Mouse (Mus musculus) limb, embryonic 13.5 days (tissue): Measurements from ENCODE around the gene Wwc1. TPM values are rescaled to one million over a fixed set of nuclear protein-coding genes. Genes with fewer than 3 reads are reported as not detected.

Experiments
- ATAC-seq: fragments of 200-750 bp; cut with Nextera tagmentation; 2 replicates; pipeline ENCODE4 v1.8.0; 2017; ENCODE audit warnings: low read depth, moderate number of reproducible peaks, moderate TSS enrichment; ENCODE audit not compliant: low FRiP score
- H3K27ac ChIP-seq: fragments of 300-500 bp; sonication (generic); 2 replicates; pipeline ENCODE4 v1.5.1; 2015; ENCODE audit warnings: inconsistent platforms, mild to moderate bottlenecking, moderate library complexity
- H3K27me3 ChIP-seq: fragments of 300-500 bp; sonication (generic); 2 replicates; pipeline ENCODE4 v1.6.1; 2015; ENCODE audit warnings: mild to moderate bottlenecking, inconsistent platforms
- H3K36me3 ChIP-seq: fragments of 300-500 bp; sonication (generic); 2 replicates; pipeline ENCODE4 v1.6.1; 2015; ENCODE audit warnings: inconsistent platforms, mild to moderate bottlenecking, moderate library complexity
- H3K4me1 ChIP-seq: fragments of 300-500 bp; sonication (generic); 2 replicates; pipeline ENCODE4 v1.6.1; 2015; ENCODE audit warnings: inconsistent platforms
- H3K4me2 ChIP-seq: fragments of 300-500 bp; sonication (generic); replicated peaks from 2 replicates; pipeline ENCODE4 v1.6.1; 2015; ENCODE audit warnings: inconsistent platforms, mild to moderate bottlenecking, moderate library complexity
- H3K4me3 ChIP-seq: fragments of 300-500 bp; sonication (generic); 2 replicates; pipeline ENCODE4 v1.5.1; 2015; ENCODE audit warnings: moderate library complexity, mild to moderate bottlenecking, inconsistent platforms
- H3K9ac ChIP-seq: fragments of 300-500 bp; sonication (generic); 2 replicates; pipeline ENCODE4 v1.6.1; 2015; ENCODE audit warnings: mild to moderate bottlenecking, inconsistent platforms
- H3K9me3 ChIP-seq: fragments of 300-500 bp; sonication (generic); 2 replicates; pipeline ENCODE4 v1.6.1; 2016; ENCODE audit warnings: inconsistent platforms
- WGBS: fragments of 180-500 bp; shearing (Covaris S2); methylation state at CpG from one replicate; pipeline ENCODE4 v1.1.7; 2015; 5-methylcytosine and 5-hydroxymethylcytosine counted together
- polyA plus RNA-seq: library from polyadenylated mRNA; unstranded; fragments of >200 nt; fragmentation: Nextera tagmentation; extraction: Ambion mirVana; gene quantifications from 2 replicates; pipeline ENCODE4 v1.2.1, GENCODE M21; 2015

The Wwc1 gene
- polyA plus RNA-seq, 1 experiment from 2014 or later, result 4.6 TPM

GRCm38 (mm10) chr11:35838345-35839338 is 141.7 kb downstream of the Wwc1 start:
- Histone ChIP-seq H3K27ac (0 out of 2 replicates have a peak overlapping the region, but pooled peaks have one; percentile 15), H3K4me3 (peak overlapping the region; percentile 43), H3K9ac (peak overlapping the region; percentile 57), H3K9me3 (no peaks in the 10 kb centered on the region), H3K36me3 (no peaks in the 10 kb centered on the region; the same call in 1 of the 2 replicates), H3K27me3 (no peaks in the 10 kb centered on the region), H3K4me1 (peaks cover 4% of the 10 kb centered on the region), H3K4me2 (peak overlapping the region; percentile 66)
- 16% methylated on average over 28 of the region's 28 CpGs for WGBS
- peak; percentile 85 for ATAC-seq

- Histone ChIP-seq H3K27ac (no peak overlapping the region), H3K27me3 (no peaks in the 10 kb centered on the region), H3K4me2 (peak overlapping the region; percentile 66), H3K36me3 (0 out of 2 replicates have a peak, but pooled peaks cover under 1% of the 10 kb centered on the region), H3K9me3 (no peaks in the 10 kb centered on the region), H3K9ac (no peak overlapping the region), H3K4me3 (no peak overlapping the region), H3K4me1 (peaks cover 13% of the 10 kb centered on the region)
- no peak for ATAC-seq
- 77% methylated on average over 5 of the region's 5 CpGs for WGBS
Observed at GRCm38 (mm10) chr11:35837156-35838126, 142.9 kb downstream of the Wwc1 start.

GRCm38 (mm10) chr11:35834022-35834760 is 146.1 kb downstream of the Wwc1 start, which contains the start of gene Rars:
Gene Rars, minus strand, starts transcription at chr11:35834506.
- Histone ChIP-seq H3K9ac (peak within 1 kb of the TSS; percentile 91), H3K27me3 (no peaks in the 10 kb centered on the region), H3K4me2 (peak within 1 kb of the TSS; percentile 72), H3K9me3 (no peaks in the 10 kb centered on the region), H3K27ac (no peak within 1 kb of the TSS), H3K4me1 (peaks cover 13% of the 10 kb centered on the region), H3K4me3 (peak within 1 kb of the TSS; percentile 90), H3K36me3 (peaks cover 28% of the 10 kb centered on the region)
- 2% methylated on average over 46 of the region's 46 CpGs for WGBS
- ATAC-seq, result peak; percentile 84

GRCm38 (mm10) chr11:35833270-35833669 is 147.1 kb downstream of the Wwc1 start:
- H3K27ac ChIP-seq, result no peak overlapping the region
- H3K27me3 ChIP-seq, result no peaks in the 10 kb centered on the region
- H3K36me3 ChIP-seq, result peaks cover 38% of the 10 kb centered on the region
- peak overlapping the region; percentile 90 for H3K4me3 ChIP-seq
- H3K9ac ChIP-seq, result peak overlapping the region; percentile 91
- ATAC-seq, result no peak
- H3K4me2 ChIP-seq, result peak overlapping the region; percentile 72
- H3K4me1 ChIP-seq, result peaks cover 11% of the 10 kb centered on the region
- H3K9me3 ChIP-seq, result no peaks in the 10 kb centered on the region
- 87% methylated on average over 6 of the region's 6 CpGs for WGBS

- no peaks in the 10 kb centered on the region for H3K9me3 ChIP-seq
- no peak overlapping the region for H3K9ac ChIP-seq
- no peak overlapping the region for H3K4me3 ChIP-seq
- peaks cover 49% of the 10 kb centered on the region for H3K36me3 ChIP-seq
- H3K27me3 ChIP-seq, result no peaks in the 10 kb centered on the region
- no peak overlapping the region for H3K27ac ChIP-seq
- H3K4me1 ChIP-seq, result peaks cover 11% of the 10 kb centered on the region
- WGBS, result 83% methylated on average over 4 of the region's 4 CpGs
- no peak for ATAC-seq
- H3K4me2 ChIP-seq, result no peak overlapping the region
Observed at GRCm38 (mm10) chr11:35832139-35832538, 148.2 kb downstream of the Wwc1 start.

GRCm38 (mm10) chr11:35827714-35828113 is 152.6 kb downstream of the Wwc1 start:
- H3K4me3 ChIP-seq, result no peak overlapping the region
- 95% methylated on average over 6 of the region's 6 CpGs for WGBS
- H3K4me2 ChIP-seq, result no peak overlapping the region
- no peaks in the 10 kb centered on the region for H3K9me3 ChIP-seq
- no peak for ATAC-seq
- H3K36me3 ChIP-seq, result peaks cover 86% of the 10 kb centered on the region
- H3K27ac ChIP-seq, result no peak overlapping the region
- peaks cover under 1% of the 10 kb centered on the region; the same call in 1 of the 2 replicates for H3K4me1 ChIP-seq
- no peak overlapping the region for H3K9ac ChIP-seq
- H3K27me3 ChIP-seq, result no peaks in the 10 kb centered on the region

GRCm38 (mm10) chr11:35816316-35816715 is 164.0 kb downstream of the Wwc1 start:
- no peak for ATAC-seq
- H3K9me3 ChIP-seq, result no peaks in the 10 kb centered on the region
- H3K9ac ChIP-seq, result no peak overlapping the region
- H3K4me1 ChIP-seq, result no peaks in the 10 kb centered on the region
- peaks cover 96% of the 10 kb centered on the region for H3K36me3 ChIP-seq
- no peak overlapping the region for H3K27ac ChIP-seq
- 92% methylated on average over 12 of the region's 12 CpGs for WGBS
- no peak overlapping the region for H3K4me3 ChIP-seq
- no peaks in the 10 kb centered on the region for H3K27me3 ChIP-seq
- H3K4me2 ChIP-seq, result no peak overlapping the region

GRCm38 (mm10) chr11:35811458-35811857 is 168.9 kb downstream of the Wwc1 start:
- Histone ChIP-seq H3K9ac (no peak overlapping the region), H3K4me3 (no peak overlapping the region), H3K4me1 (no peaks in the 10 kb centered on the region), H3K9me3 (no peaks in the 10 kb centered on the region), H3K36me3 (peaks cover 98% of the 10 kb centered on the region), H3K4me2 (no peak overlapping the region), H3K27ac (no peak overlapping the region), H3K27me3 (no peaks in the 10 kb centered on the region)
- ATAC-seq, result no peak
- WGBS, result 89% methylated on average over 10 of the region's 10 CpGs

GRCm38 (mm10) chr11:35801332-35801731 is 179.0 kb downstream of the Wwc1 start:
- Histone ChIP-seq H3K9ac (no peak overlapping the region), H3K36me3 (no peaks in the 10 kb centered on the region), H3K27me3 (peaks cover 44% of the 10 kb centered on the region), H3K4me3 (no peak overlapping the region), H3K27ac (no peak overlapping the region), H3K4me2 (no peak overlapping the region), H3K4me1 (peaks cover 13% of the 10 kb centered on the region), H3K9me3 (no peaks in the 10 kb centered on the region)
- WGBS, result 75% methylated on average over 5 of the region's 5 CpGs
- ATAC-seq, result no peak

GRCm38 (mm10) chr11:35798874-35799273 is 181.5 kb downstream of the Wwc1 start, which contains the start of gene Fbll1:
Gene Fbll1, minus strand, starts transcription at chr11:35798884.
- peak; percentile 59; the same call in 1 of the 2 replicates for ATAC-seq
- Histone ChIP-seq H3K9me3 (no peaks in the 10 kb centered on the region), H3K4me3 (peak within 1 kb of the TSS; percentile 43), H3K4me2 (peak within 1 kb of the TSS; percentile 68), H3K36me3 (no peaks in the 10 kb centered on the region), H3K4me1 (peaks cover 13% of the 10 kb centered on the region), H3K27ac (no peak within 1 kb of the TSS), H3K9ac (no peak within 1 kb of the TSS), H3K27me3 (peaks cover 69% of the 10 kb centered on the region)
- 18% methylated on average over 11 of the region's 11 CpGs for WGBS

- Histone ChIP-seq H3K4me3 (peak overlapping the region; percentile 43), H3K9me3 (no peaks in the 10 kb centered on the region), H3K36me3 (no peaks in the 10 kb centered on the region), H3K4me2 (peak overlapping the region; percentile 68), H3K27ac (no peak overlapping the region), H3K4me1 (peaks cover 13% of the 10 kb centered on the region), H3K27me3 (peaks cover 73% of the 10 kb centered on the region), H3K9ac (no peak overlapping the region)
- no peak for ATAC-seq
- WGBS, result 4% methylated on average over 23 of the region's 23 CpGs
Observed at GRCm38 (mm10) chr11:35798495-35798820, 181.9 kb downstream of the Wwc1 start.
